Mouse (Mus musculus) testis, postnatal 14 days (tissue): Measurements from ENCODE around the gene Patj.

Source experiments
- DNase-seq: peaks from one replicate; pipeline ENCODE4 v3.0.0; 2021; ENCODE audit warnings: low spot score

Gene Patj

DNA sequence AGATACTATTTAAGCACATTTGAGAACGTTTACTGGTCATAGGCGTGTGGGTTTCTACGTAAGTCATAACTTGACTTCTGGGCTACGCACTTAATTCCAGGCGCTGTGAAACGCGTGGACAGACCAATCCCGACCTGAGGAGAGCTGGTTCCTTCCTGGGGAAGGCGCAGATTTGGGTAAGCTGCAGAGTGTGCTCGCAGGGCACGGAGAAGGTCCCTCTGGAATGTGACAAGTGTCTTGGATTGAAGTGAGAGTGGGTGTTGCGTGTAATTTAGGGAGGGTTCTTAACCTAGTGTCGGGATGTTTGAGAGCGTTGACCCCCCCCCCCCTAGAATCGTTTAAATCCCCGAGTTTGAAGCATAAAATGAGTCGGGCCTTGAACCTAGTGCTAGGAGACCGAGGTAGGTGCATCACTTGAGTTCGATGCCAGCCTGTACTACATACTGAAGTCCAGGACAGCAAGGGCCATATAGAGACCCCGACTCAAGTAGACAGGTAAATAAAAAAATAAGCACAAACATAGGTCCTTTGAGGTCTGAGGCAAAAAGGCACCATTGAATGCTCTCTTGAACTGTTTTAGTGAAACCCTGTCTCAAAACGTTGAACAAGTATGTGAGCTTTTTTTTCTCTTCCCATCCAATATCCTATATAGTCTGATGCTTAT lies 331.8 kb downstream of the Patj start:
- no peak for DNase-seq

DNA sequence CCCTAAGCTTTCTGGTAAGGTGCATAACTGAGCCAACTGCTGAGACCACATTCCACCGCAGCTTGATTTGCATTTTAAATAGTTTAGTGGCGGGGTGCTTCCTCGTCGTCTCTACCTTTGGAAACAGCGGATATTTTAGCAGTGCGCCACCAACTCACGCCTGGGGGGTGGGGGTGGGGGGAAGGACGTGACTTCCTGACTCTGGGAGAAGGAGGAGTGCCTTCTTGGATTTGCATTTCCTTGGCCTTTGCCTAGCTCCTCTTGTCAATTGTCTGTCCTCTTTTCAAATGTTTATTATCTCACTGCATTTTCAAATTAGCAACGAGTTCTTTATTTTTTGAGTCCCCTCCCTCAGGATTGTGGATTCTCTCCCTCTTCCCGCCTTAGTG lies 332.4 kb downstream of the Patj start:
- DNase-seq: no peak

GRCm38 (mm10) chr4:98728716-98729115 lies 333.1 kb downstream of the Patj start:
- no peak for DNase-seq

DNA sequence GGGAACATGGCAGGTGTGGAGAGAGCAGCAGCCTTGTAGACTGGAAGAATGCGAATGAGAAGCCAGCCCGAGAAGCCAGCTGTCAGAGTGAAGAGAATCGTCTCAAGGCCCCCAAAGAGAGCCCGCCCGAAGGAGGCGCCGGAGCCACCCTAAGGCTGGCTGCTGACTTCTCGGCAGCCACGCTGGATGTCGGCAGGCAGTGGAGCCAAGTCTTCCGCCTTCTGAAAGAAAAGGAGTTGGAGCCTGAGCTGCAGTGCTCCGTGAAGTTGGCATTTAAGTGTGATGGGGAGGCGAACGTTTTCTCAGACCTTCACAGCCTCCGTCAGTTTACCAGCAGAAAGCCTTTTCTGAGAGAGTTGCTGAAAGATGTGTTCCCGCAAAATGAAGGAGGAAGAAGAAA lies 338.1 kb downstream of the Patj start:
- no peak for DNase-seq

GRCm38 (mm10) chr4:98739753-98740152 lies 344.2 kb downstream of the Patj start:
- no peak for DNase-seq

- no peak for DNase-seq
Measured at GRCm38 (mm10) chr4:98743209-98743905, 347.8 kb downstream of the Patj start.

- DNase-seq: no peak
Measured at GRCm38 (mm10) chr4:98743906-98744210, 348.3 kb downstream of the Patj start.

GRCm38 (mm10) chr4:98754456-98754855 lies 358.9 kb downstream of the Patj start:
- no peak for DNase-seq

GRCm38 (mm10) chr4:98756141-98756540 lies 360.6 kb downstream of the Patj start:
- DNase-seq: no peak

GRCm38 (mm10) chr4:98758012-98758821 lies 362.6 kb downstream of the Patj start:
- DNase-seq: no peak

DNA sequence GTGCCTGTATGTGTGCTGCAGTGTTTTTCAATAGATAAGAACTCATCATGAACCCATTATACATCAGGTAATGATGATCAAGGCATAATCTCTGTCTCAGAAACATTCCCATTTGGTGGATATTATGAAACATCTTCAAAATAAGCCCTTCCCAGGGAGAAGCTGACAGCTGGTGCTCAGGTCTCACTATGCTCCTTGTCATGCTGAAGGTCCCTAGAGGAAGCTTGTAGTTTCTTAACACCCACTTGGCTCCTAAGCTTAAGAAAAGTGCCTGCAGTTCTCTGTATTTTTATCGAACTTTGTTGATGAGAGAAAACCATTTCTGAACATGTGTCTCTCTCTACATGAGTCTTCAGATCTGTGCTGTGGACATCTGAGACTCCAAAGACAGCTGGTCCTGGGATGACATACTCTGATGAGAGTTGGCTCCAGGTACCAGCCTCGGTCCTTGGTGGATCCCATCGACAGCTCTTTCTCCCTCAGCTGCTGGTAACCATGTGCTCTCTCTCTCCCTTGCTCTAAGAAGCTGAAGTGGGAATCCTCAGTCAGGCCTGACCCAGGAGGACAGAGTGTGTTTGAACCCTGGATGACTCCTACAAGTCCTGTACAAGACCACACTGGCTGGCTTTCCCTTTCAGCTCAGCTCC lies 363.4 kb downstream of the Patj start:
- DNase-seq: no peak

DNA sequence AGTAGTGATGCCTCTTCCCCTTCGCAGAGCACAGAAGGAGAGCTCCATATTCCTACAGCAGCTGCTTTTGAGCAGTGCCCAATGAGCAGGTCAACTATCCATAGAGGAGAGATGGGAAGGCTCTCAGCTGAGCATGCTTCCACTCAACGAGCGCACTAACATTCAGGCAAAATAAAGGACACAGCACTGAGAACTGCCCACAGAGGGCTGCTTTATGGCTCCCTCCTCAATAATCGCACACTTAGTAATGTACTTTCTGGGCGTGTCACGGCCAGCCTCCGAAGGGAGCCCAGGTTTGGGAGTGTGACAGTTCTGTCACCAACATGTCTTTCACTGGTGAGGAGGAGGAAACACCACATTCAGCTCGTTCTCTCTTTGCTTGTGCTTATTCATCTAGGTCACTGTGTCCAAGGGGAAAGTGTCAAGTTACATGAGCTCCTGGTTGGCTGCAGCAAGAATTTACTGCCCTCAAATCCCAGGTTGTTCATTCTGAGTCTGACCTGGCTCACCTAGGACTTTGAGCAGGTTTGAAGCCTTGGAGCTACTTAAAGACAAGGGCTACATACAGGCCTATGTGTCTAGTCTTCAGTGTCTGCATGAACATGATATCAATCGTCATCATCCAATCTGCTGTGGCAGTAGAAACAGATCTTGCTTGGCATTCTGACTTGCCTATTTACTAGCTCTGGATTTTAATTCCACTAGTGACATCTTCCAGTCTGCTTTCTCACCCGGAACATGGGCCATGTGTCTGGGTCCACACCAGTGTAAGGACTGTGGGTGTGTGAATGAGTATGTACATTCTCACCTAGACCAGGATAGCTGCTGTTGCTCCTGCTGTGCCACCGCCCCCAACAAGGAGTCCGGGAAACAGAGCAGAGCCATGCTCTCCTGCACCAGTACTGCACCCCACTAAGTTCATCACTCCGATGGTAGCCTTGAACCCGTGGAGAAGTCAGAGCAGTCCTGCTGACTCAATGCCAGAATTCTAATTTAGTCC lies 371.8 kb downstream of the Patj start:
- DNase-seq: no peak
